Comparison of ENCODE assay signal across 25 mouse cellular contexts in genomic region chr16:25977210-25977609, GRCm38 (mm10).
DNase-seq lines count a peak whose midpoint lies in the region; ATAC-seq and TF ChIP-seq lines count a peak whose summit lies in the region.
"Had no signal": no experiment of that assay in that cellular context is flagged by ENCODE, and none has a peak within 500 bp of the region (broad histone marks: within the 10 kb centered on the region; RNA-seq: fewer than 3 reads in every experiment).

No protein-coding gene starts in this region.

- H3K27me3 ChIP-seq in embryonic facial prominence, embryonic 14.5 days (replicated peaks; ENCODE audit: control insufficient read depth, insufficient read depth, low read length) = no peaks in the 10 kb centered on the region
- H3K27me3 ChIP-seq in embryonic facial prominence, embryonic 10.5 days (replicated peaks; ENCODE audit: low read depth, poor library complexity, severe bottlenecking) = no peaks in the 10 kb centered on the region
- H3K27me3 ChIP-seq in C2C12 (ENCODE audit: control insufficient read depth, insufficient read depth, insufficient read length) = no peaks in the 10 kb centered on the region
- no peaks in the 10 kb centered on the region for H3K27me3 ChIP-seq in neural tube, embryonic 15.5 days (replicated peaks)
- H3K27me3 ChIP-seq: embryonic facial prominence, embryonic 15.5 days; forebrain, embryonic 12.5 days; forebrain, embryonic 15.5 days; heart, embryonic 12.5 days; heart, embryonic 15.5 days; hindbrain, embryonic 13.5 days had no signal

- H3K79me3 ChIP-seq in C2C12 (ENCODE audit: low read depth) = no peaks in the 10 kb centered on the region

- no peaks in the 10 kb centered on the region for H3K79me2 ChIP-seq in C2C12 (ENCODE audit: control insufficient read depth, insufficient read depth)

- 68% methylated on average over 2 of the region's 2 CpGs for WGBS in embryonic facial prominence, embryonic 14.5 days
- 88% methylated on average over 2 of the region's 2 CpGs for WGBS in embryonic facial prominence, embryonic 10.5 days
- 81% methylated on average over 2 of the region's 2 CpGs for WGBS in neural tube, embryonic 15.5 days

- H3K9ac ChIP-seq in embryonic facial prominence, embryonic 14.5 days (ENCODE audit: low read depth, low read length) = no peak overlapping the region
- H3K9ac ChIP-seq in neural tube, embryonic 15.5 days (replicated peaks) = no peak overlapping the region
- H3K9ac ChIP-seq: embryonic facial prominence, embryonic 15.5 days; forebrain, embryonic 12.5 days; forebrain, embryonic 15.5 days; heart, embryonic 12.5 days; heart, embryonic 15.5 days; hindbrain, embryonic 13.5 days had no signal

- H3K4me1 ChIP-seq in embryonic facial prominence, embryonic 14.5 days (ENCODE audit: control insufficient read depth, insufficient read depth, low read length) = no peaks in the 10 kb centered on the region
- H3K4me1 ChIP-seq in embryonic facial prominence, embryonic 10.5 days = no peaks in the 10 kb centered on the region
- H3K4me1 ChIP-seq in neural tube, embryonic 15.5 days = no peaks in the 10 kb centered on the region
- H3K4me1 ChIP-seq: embryonic facial prominence, embryonic 15.5 days; forebrain, embryonic 12.5 days; forebrain, embryonic 15.5 days; heart, embryonic 12.5 days; heart, embryonic 15.5 days; hindbrain, embryonic 10.5 days; hindbrain, embryonic 13.5 days had no signal

- 0 out of 2 replicates have a peak, but pooled peaks cover 6% of the 10 kb centered on the region for H3K36me3 ChIP-seq in embryonic facial prominence, embryonic 14.5 days (ENCODE audit: control insufficient read depth, insufficient read depth, low read length)
- H3K36me3 ChIP-seq in embryonic facial prominence, embryonic 10.5 days (replicated peaks) = no peaks in the 10 kb centered on the region
- no peaks in the 10 kb centered on the region for H3K36me3 ChIP-seq in C2C12 (ENCODE audit: control insufficient read depth, insufficient read depth)
- no peaks in the 10 kb centered on the region for H3K36me3 ChIP-seq in neural tube, embryonic 15.5 days
- H3K36me3 ChIP-seq: embryonic facial prominence, embryonic 15.5 days; forebrain, embryonic 12.5 days; forebrain, embryonic 15.5 days; heart, embryonic 15.5 days; hindbrain, embryonic 10.5 days; hindbrain, embryonic 13.5 days had no signal

- peak; percentile 44 for DNase-seq in embryonic facial prominence, embryonic 14.5 days (ENCODE audit: low spot score)
- DNase-seq in embryonic facial prominence, embryonic 10.5 days (ENCODE audit: low spot score) = no peak
- DNase-seq in fibroblast of lung, adult 2 months (ENCODE audit: low read depth) = peak; percentile 18
- no peak for DNase-seq in testis, postnatal 14 days (ENCODE audit: low spot score)
- DNase-seq in right cerebral cortex, adult 18-20 months = no peak
- DNase-seq: adrenal gland, adult 2 months; adrenal gland, postnatal 14 days; cerebellum, adult 11 months; cerebellum, adult 2 months; cerebellum, adult 9-11 months; cerebellum, postnatal 25 days; gastrocnemius, postnatal 25 days; heart, adult 18-20 months; heart, postnatal 10 days; heart, postnatal 36 days had no signal

- no peak overlapping the region for H3K4me3 ChIP-seq in embryonic facial prominence, embryonic 14.5 days (ENCODE audit: low read depth, low read length)
- no peak overlapping the region for H3K4me3 ChIP-seq in embryonic facial prominence, embryonic 10.5 days
- H3K4me3 ChIP-seq in C2C12 (ENCODE audit: insufficient read depth, poor library complexity, severe bottlenecking) = no peak overlapping the region
- H3K4me3 ChIP-seq in neural tube, embryonic 15.5 days (replicated peaks) = no peak overlapping the region
- H3K4me3 ChIP-seq: embryonic facial prominence, embryonic 15.5 days; forebrain, embryonic 12.5 days; forebrain, embryonic 15.5 days; heart, embryonic 12.5 days; heart, embryonic 15.5 days; hindbrain, embryonic 10.5 days; hindbrain, embryonic 13.5 days had no signal

- no peak overlapping the region for H3ac ChIP-seq in C2C12 (ENCODE audit: control insufficient read depth, insufficient read length, low read depth)

- TF ChIP-seq CTCF in C2C12 (IDR thresholded peaks at IDR 0.05; ENCODE audit: control insufficient read depth, insufficient read depth, insufficient read length) = no peak

- no peak overlapping the region for H3K27ac ChIP-seq in embryonic facial prominence, embryonic 14.5 days (replicated peaks; ENCODE audit: low read depth, low read length)
- no peak overlapping the region for H3K27ac ChIP-seq in embryonic facial prominence, embryonic 10.5 days (replicated peaks)
- no peak overlapping the region for H3K27ac ChIP-seq in neural tube, embryonic 15.5 days (replicated peaks)
- H3K27ac ChIP-seq: embryonic facial prominence, embryonic 15.5 days; forebrain, embryonic 12.5 days; forebrain, embryonic 15.5 days; heart, embryonic 15.5 days; hindbrain, embryonic 10.5 days; hindbrain, embryonic 13.5 days had no signal

- ATAC-seq in embryonic facial prominence, embryonic 14.5 days (ENCODE audit: low read depth) = no peak
- ATAC-seq in neural tube, embryonic 15.5 days (ENCODE audit: low FRiP score) = no peak
- ATAC-seq: forebrain, embryonic 15.5 days; hindbrain, embryonic 16.5 days had no signal

- no peaks in the 10 kb centered on the region for H3K9me3 ChIP-seq in embryonic facial prominence, embryonic 14.5 days (ENCODE audit: control insufficient read depth, low read length)
- H3K9me3 ChIP-seq in embryonic facial prominence, embryonic 10.5 days = no peaks in the 10 kb centered on the region
- H3K9me3 ChIP-seq in neural tube, embryonic 15.5 days (replicated peaks) = no peaks in the 10 kb centered on the region
- H3K9me3 ChIP-seq: embryonic facial prominence, embryonic 15.5 days; forebrain, embryonic 12.5 days; forebrain, embryonic 15.5 days; heart, embryonic 12.5 days; heart, embryonic 15.5 days; hindbrain, embryonic 10.5 days; hindbrain, embryonic 13.5 days had no signal

- H3K4me2 ChIP-seq in embryonic facial prominence, embryonic 14.5 days (ENCODE audit: low read depth, low read length) = no peak overlapping the region
- H3K4me2 ChIP-seq in neural tube, embryonic 15.5 days = no peak overlapping the region
- H3K4me2 ChIP-seq: embryonic facial prominence, embryonic 15.5 days; forebrain, embryonic 12.5 days; forebrain, embryonic 15.5 days; heart, embryonic 12.5 days; heart, embryonic 15.5 days; hindbrain, embryonic 13.5 days had no signal

TF ChIP-seq in C2C12, 6 proteins besides CTCF, POLR2A, EP300 and RAD21:
- TF ChIP-seq MYOD1 (IDR thresholded peaks at IDR 0.05; ENCODE audit: control insufficient read depth, insufficient read length, low read depth) = peak; percentile 66
- no peak for TF ChIP-seq MAX (IDR thresholded peaks at IDR 0.05)

Comparison
In these comparisons a context has a peak if more than half of its experiments do, and no peak if none do; other contexts are left out.
1. DNase-seq: peak in embryonic facial prominence, embryonic 14.5 days (single experiment) and fibroblast of lung, adult 2 months (single experiment); none in embryonic facial prominence, embryonic 10.5 days (single experiment), testis, postnatal 14 days (single experiment) and right cerebral cortex, adult 18-20 months (single experiment).